ENCODE assay signal across 21 mouse cellular contexts in genomic region chr13:56435615-56436287, GRCm38 (mm10). TPM values are rescaled to one million over a fixed set of nuclear protein-coding genes. Genes with fewer than 3 reads are reported as not detected.
DNase-seq lines count a peak whose midpoint lies in the region; ATAC-seq and TF ChIP-seq lines count a peak whose summit lies in the region.
"Had no signal": no experiment of that assay in that cellular context is flagged by ENCODE, and none has a peak within 500 bp of the region (broad histone marks: within the 10 kb centered on the region; RNA-seq: fewer than 3 reads in every experiment).

No protein-coding gene starts in this region.

- ATAC-seq in lung, embryonic 15.5 days (ENCODE audit: borderline replicate concordance, extremely low read depth, low FRiP score, low TSS enrichment), result peak; percentile 28; the same call in 1 of the 2 replicates

- H3K9me3 ChIP-seq in lung, embryonic 15.5 days, result no peaks in the 10 kb centered on the region

- peak; percentile 37 for DNase-seq in embryo, embryonic 10.5 days (ENCODE audit: low spot score)
- no peak for DNase-seq in embryo, embryonic 9.5 days (ENCODE audit: extremely low spot score)
- DNase-seq in kidney, adult 2 months, result no peak
- no peak for DNase-seq in kidney, adult 18-20 months
- no peak for DNase-seq in lung, postnatal 4 days
- no peak for DNase-seq in adrenal gland, adult 18-20 months (ENCODE audit: low spot score in 2 of 2)
- DNase-seq: adrenal gland, postnatal 10 days; cerebellum, postnatal 25 days; gastrocnemius, adult 2 months; heart, adult 18-20 months; spleen, adult 18-20 months had no signal

- H3K4me2 ChIP-seq in lung, embryonic 15.5 days, result no peak overlapping the region

- WGBS in kidney, adult 2 months, result 82% methylated on average over 10 of the region's 10 CpGs
- 47% methylated on average over 10 of the region's 10 CpGs for WGBS in lung, embryonic 15.5 days

- peaks cover 19% of the 10 kb centered on the region for H3K4me1 ChIP-seq in kidney, adult 2 months (ENCODE audit: control insufficient read depth, insufficient read depth, low read length)
- peaks cover 27% of the 10 kb centered on the region for H3K4me1 ChIP-seq in lung, embryonic 15.5 days
- peaks cover 9% of the 10 kb centered on the region for H3K4me1 ChIP-seq in brown adipose tissue, adult 24 weeks (ENCODE audit: control insufficient read depth, insufficient read depth, insufficient read length, low read length)

- H3K27me3 ChIP-seq in kidney, adult 2 months (replicated peaks; ENCODE audit: control insufficient read depth, insufficient read depth, low read length), result no peaks in the 10 kb centered on the region
- peaks cover 43% of the 10 kb centered on the region for H3K27me3 ChIP-seq in lung, embryonic 15.5 days

- no peaks in the 10 kb centered on the region for H3K36me3 ChIP-seq in kidney, adult 2 months (ENCODE audit: control insufficient read depth, insufficient read depth, low read length)
- H3K36me3 ChIP-seq in lung, embryonic 15.5 days, result no peaks in the 10 kb centered on the region

- TF ChIP-seq CTCF in kidney, adult 2 months (conservative IDR thresholded peaks at IDR 0.05; ENCODE audit: insufficient read depth, insufficient read length, low read depth, low read length), result peak; percentile 28; the same call in 1 of the 2 replicates

- no peak overlapping the region for H3K27ac ChIP-seq in kidney, adult 2 months (ENCODE audit: insufficient read depth, low read depth, low read length)
- no peak overlapping the region for H3K27ac ChIP-seq in lung, embryonic 15.5 days
- H3K27ac ChIP-seq in brown adipose tissue, adult 24 weeks (replicated peaks; ENCODE audit: low read depth, low read length), result peak overlapping the region; percentile 87
- H3K27ac ChIP-seq: gastrocnemius, adult 2 months had no signal

- TF ChIP-seq POLR2A in kidney, adult 2 months (IDR thresholded peaks at IDR 0.05; ENCODE audit: low read depth, low read length), result no peak

- no peak overlapping the region for H3K4me3 ChIP-seq in kidney, adult 2 months (ENCODE audit: insufficient read depth, low read depth, low read length)
- no peak overlapping the region for H3K4me3 ChIP-seq in lung, embryonic 15.5 days
- H3K4me3 ChIP-seq in brown adipose tissue, adult 24 weeks (ENCODE audit: insufficient read depth, low read depth, low read length), result no peak overlapping the region
- H3K4me3 ChIP-seq: erythroblast, embryonic 14.5 days; gastrocnemius, adult 2 months had no signal

- H3K9ac ChIP-seq in lung, embryonic 15.5 days, result no peak overlapping the region

RNA-seq across cellular contexts. Expression of gene Slc25a48, which starts 2.4 kb away (rescaled TPM):
- 16.4 and 17.6 TPM in 2 replicates for polyA plus RNA-seq in kidney, adult 2 months (2012; rRNA removed)
- 0.14 and 0.26 TPM in 2 replicates for polyA plus RNA-seq in lung, embryonic 15.5 days (2015; fragmentation: Nextera tagmentation; extraction: Ambion mirVana)
- 22.3 and 26.7 TPM in 2 replicates for polyA plus RNA-seq in brown adipose tissue, adult 24 weeks (2012; ENCODE audit: insufficient read depth, insufficient read length, missing spikeins)
- total RNA-seq in adrenal gland, adult 18-20 months (2021), result 1 to 10 TPM; 2.4 to 5.9 TPM
- total RNA-seq: gastrocnemius, adult 2 months; layer of hippocampus, postnatal 25 days; megakaryocyte progenitor cell, adult 5-6 weeks; monocyte, adult 5-6 weeks had no signal
- polyA plus RNA-seq: heart, postnatal 0 days; neural tube, embryonic 14.5 days had no signal

RNA-seq across cellular contexts. Expression of gene Gm3045, which starts 9.4 kb away (rescaled TPM):
- not detected in 2 replicates for polyA plus RNA-seq in kidney, adult 2 months (2012; rRNA removed)
- polyA plus RNA-seq in lung, embryonic 15.5 days (2015; fragmentation: Nextera tagmentation; extraction: Ambion mirVana), result not detected in 2 replicates
- not detected in 2 replicates for polyA plus RNA-seq in brown adipose tissue, adult 24 weeks (2012; ENCODE audit: insufficient read depth, insufficient read length, missing spikeins)
- not detected for total RNA-seq in adrenal gland, adult 18-20 months (2021)
- total RNA-seq: adrenal gland, postnatal 10 days; ES-E14; gastrocnemius, adult 2 months; heart, adult 18-20 months; layer of hippocampus, postnatal 25 days; megakaryocyte progenitor cell, adult 5-6 weeks; monocyte, adult 5-6 weeks had no signal
- polyA plus RNA-seq: erythroblast, embryonic 14.5 days; heart, postnatal 0 days; neural tube, embryonic 14.5 days had no signal

RNA-seq across cellular contexts. Expression of gene Il9, which starts 46.3 kb away (rescaled TPM):
- polyA plus RNA-seq in kidney, adult 2 months (2012; rRNA removed), result not detected in 2 replicates
- not detected in 2 replicates for polyA plus RNA-seq in lung, embryonic 15.5 days (2015; fragmentation: Nextera tagmentation; extraction: Ambion mirVana)
- not detected in 2 replicates for polyA plus RNA-seq in brown adipose tissue, adult 24 weeks (2012; ENCODE audit: insufficient read depth, insufficient read length, missing spikeins)
- total RNA-seq in adrenal gland, adult 18-20 months (2021), result not detected
- total RNA-seq: adrenal gland, postnatal 10 days; ES-E14; gastrocnemius, adult 2 months; heart, adult 18-20 months; layer of hippocampus, postnatal 25 days; megakaryocyte progenitor cell, adult 5-6 weeks; monocyte, adult 5-6 weeks had no signal
- polyA plus RNA-seq: erythroblast, embryonic 14.5 days; heart, postnatal 0 days; limb, embryonic 14.5 days; neural tube, embryonic 14.5 days had no signal

Comparison
In these comparisons a context has a peak if more than half of its experiments do, and no peak if none do; other contexts are left out.
1. RNA of gene Slc25a48, which starts 2.4 kb away (polyA plus RNA-seq): 22.3 to 26.7 TPM in brown adipose tissue, adult 24 weeks and 16.4 to 17.6 TPM in kidney, adult 2 months; 0.14 to 0.26 TPM in lung, embryonic 15.5 days; every median in the first group is over 10 times any median in the second.